Mouse (Mus musculus) spleen, adult 12 weeks (tissue): ENCODE measurements around the gene Irx3.

Experiments
- DNase-seq: peaks from one replicate; pipeline ENCODE4 v3.0.0; 2022; ENCODE audit warnings: low spot score

Gene Irx3

GRCm38 (mm10) chr8:91801241-91801811 is 541 bp downstream of the Irx3 start:
- no peak for DNase-seq

DNA sequence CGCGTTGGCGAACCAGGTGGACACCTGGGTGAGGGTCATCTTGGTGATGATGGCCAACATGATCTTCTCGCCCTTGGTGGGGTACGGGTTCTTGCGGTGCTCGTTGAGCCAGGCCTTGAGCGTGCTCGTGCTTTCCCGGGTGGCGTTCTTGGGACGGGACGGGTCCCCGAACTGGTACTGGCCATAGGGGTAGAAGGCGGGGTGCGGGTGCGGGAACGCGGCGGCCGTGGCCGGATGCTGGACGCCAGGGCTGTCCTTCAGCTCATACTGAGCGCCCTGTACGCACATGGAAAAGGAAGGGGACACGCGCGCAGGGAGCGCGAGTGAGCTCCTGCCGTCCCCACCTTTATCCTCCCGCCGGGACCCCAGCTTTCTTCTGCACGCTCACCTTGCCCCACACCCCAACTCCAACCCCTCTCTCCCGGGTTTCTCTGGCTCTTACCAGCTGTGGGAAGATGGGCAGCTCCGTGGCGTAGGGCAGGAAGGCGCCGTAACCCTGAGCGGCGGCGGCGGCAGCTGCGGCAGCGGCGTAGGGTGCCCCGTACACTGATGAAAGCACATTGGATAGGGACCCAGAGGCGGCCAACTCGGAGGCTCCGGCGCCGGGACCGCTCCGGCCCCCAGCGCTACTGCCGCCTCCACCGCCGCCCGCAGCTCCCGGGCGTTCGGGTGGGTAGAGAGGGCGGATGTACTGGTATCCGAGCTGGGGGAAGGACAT is 1.2 kb downstream of the Irx3 start:
- DNase-seq: no peak

GRCm38 (mm10) chr8:91799681-91800522 is 2.0 kb downstream of the Irx3 start:
- DNase-seq: no peak

DNA sequence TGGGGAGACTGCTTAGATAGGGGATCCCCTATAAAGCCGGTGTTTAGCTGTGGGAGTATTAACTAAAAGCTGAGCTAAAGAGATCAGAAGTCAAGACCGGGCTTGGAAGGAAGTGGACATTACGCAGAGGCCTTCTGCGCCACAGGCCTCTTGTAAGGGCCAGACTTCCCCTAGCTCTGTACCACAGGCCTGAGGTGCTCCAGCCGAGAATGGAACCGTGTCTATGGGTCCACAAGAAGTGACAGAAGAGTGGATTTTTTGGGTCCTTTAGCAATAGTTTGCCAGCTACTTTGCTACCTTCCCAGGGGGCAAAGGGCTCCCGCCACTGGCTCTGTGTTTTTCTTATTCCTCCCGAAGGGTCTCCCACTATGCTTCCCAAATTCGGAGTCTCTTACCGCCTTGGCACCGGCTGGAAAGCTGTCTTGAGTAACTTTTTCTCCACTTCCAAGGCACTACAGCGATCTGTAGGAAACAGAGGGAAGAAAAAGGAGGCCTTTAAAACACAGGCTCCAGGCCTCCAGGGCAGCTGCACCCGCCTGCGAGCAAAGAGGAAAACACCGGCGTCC is 2.8 kb downstream of the Irx3 start:
- DNase-seq: no peak

DNA sequence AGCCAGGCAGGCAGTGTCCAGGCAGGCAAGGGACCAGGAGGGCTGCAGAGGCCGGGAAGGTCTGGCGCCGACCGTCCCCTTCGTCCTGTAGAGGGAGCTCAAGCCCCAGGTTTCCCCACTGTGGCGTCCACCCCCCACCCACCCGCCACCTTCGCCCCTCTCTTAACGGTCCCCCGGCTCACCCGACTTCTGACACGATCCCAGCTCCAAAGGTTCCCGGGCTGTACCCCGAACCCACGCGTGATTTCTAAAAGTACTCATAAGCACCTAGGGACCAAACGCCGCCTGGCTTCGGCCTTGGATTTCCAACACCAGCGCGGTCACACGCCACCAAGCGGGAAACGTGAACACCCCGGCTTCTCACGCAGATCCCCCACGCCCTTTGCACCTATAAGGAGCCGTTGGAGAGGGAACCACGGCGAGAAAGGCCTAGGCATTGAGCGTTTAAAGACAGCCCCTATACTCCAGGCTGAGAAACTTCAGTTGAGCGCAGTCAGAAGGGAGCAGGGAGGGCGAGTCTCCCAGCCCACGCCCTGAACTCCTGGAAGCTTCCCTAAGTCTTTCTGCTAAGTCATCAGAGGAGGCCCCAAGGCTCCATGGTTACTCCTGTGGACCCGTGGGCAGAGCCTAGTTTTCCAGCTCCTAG is 4.1 kb downstream of the Irx3 start:
- DNase-seq: no peak

DNA sequence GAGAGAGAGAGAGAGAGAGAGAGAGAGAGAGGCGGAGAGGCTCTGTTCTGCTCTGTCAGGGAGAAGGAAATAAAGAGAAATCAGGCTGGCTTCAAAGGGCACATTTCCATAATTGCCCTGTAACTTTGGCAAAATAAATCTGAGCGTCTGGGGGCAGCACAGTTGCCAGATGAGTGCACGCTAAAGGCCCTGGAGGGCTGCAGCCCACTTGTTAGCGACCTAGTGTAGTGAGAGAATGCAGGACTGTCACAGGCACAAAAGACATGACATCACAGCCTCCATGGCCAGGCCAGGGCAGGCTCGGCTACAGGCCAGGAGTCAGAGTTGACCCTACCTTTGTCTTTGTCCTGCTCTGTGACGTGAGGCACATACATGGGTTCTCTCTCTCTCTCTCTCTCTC is 8.0 kb downstream of the Irx3 start:
- no peak for DNase-seq

DNA sequence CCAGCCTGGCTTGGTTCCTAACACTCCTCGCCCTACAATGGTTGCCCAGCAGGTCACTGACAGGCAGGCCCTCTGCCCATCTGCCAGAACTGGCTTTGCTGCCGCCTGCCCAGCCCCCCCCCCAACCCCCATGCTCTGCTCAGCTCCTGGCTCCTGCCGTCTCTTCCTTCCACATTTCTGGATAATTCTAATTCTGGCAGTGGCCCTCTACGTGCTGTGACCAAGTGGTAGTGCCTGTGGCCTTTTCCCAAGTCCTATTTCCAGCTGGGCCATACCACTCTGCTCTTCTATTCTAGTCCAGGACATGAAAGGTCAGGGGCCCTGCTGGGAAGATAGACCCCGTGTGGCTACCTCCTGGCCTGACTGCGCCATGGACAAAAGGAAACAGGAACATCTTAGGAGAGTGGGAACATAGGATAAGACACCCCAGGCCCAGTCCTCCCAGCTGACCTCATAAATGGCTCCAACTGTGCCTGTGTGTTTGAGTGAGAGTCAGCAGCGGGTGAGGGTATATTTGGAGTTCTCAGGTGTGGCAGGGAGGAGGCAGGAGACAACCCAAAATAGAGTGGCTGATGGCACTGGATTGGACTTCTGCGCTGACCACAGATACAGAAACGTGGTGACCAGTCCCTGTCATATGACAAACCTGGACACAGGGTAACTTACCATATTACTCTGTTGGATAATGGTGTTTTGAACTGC is 14.5 kb downstream of the Irx3 start:
- no peak for DNase-seq

DNA sequence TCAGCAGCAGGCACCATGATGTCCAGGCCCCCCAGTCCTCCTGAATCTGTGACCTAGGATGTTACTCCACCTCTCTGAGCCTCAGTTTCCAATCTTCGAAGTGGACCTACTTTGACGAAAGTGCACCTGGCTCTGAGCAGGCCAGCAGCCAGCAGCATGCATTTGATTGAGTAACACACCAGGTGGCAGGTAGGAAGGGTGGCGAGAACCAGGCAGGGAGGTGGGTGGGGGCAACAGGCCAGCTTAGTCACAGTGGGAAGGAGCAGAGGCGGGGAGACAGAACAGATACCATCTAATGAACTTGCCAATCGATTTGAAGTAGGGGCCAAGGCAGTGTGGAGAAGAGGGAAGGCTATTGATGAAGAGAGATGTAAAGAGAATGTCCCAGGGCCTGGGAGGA is 18.9 kb downstream of the Irx3 start:
- DNase-seq: no peak

GRCm38 (mm10) chr8:91782201-91782600 is 19.7 kb downstream of the Irx3 start:
- no peak for DNase-seq

- DNase-seq: no peak
Measured at GRCm38 (mm10) chr8:91780648-91781047, 21.2 kb downstream of the Irx3 start.

DNA sequence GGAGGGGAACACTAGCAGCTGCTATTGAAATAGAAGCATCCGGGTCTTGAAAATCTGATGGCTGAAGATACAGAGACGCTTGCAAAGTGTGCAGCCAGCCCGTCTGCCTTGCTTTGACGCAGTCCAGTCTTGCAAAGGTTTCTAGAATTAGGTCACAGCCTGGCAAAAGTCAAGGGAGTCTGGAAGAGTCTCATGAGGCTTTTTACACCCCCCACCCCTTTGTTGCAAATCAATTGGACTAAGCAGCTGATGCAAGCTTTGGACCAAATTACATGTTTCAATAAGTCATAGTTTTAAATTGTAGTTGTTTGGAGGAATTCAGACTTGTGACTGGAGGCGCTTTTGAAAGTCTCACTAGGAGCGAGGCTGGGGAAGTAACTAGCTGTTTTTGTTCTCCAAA is 33.0 kb downstream of the Irx3 start:
- no peak for DNase-seq

- no peak for DNase-seq
Measured at GRCm38 (mm10) chr8:91765411-91766034, 36.3 kb downstream of the Irx3 start.

DNA sequence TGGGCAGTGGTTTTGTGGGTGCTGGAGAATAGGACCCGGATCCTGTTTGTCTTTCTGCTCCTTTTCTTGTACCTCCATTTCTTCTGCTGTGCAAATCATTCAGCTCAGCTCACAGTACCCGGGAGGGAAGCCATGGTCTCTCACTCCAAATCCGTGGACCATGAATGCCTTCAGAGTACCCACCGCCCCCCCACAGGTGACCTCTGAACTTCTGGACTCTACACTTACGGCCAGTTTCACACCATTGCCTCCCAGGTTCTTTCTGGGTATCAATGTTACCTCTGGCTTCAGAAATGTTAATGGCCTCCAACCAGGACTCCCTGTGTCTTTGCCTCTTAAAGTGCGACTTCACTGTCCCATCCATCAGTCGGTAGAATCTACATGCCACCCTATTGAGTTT is 46.3 kb downstream of the Irx3 start:
- DNase-seq: no peak

DNA sequence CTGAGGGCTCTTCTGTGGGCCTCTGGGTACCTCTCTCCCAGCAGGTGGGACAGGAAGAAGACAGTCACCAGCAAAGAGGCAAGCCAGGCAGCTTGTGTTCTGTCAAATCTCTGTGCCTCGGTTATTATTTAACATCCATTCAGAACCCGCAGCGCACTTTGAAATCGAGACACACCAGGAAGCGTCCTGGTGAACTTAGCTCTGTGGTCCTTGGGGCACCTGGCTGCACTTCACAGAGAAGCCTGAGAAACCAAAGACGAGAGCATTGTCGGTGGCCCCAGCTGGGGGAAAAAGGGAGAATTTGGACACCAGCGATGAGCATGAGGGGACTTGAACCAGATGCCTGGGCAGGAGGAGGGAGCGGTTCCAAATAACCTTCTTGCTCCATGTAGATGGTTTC is 46.8 kb downstream of the Irx3 start:
- no peak for DNase-seq

DNA sequence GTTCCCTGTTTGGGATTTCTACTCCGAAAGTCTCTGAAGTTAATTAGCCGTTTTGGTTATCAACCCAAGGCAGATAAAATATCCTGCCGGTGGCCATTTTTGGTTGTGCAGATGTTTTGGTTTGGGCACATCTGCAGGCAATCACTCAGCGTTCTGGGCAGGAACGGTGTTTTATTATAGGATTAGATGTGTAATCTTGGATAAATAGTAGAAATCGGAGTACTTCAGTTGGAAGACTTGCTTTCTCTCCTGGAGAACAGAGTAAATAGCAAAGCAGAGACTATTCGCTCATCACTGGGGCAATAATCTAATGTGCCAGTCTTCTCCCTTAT is 51.1 kb downstream of the Irx3 start:
- DNase-seq: no peak

DNA sequence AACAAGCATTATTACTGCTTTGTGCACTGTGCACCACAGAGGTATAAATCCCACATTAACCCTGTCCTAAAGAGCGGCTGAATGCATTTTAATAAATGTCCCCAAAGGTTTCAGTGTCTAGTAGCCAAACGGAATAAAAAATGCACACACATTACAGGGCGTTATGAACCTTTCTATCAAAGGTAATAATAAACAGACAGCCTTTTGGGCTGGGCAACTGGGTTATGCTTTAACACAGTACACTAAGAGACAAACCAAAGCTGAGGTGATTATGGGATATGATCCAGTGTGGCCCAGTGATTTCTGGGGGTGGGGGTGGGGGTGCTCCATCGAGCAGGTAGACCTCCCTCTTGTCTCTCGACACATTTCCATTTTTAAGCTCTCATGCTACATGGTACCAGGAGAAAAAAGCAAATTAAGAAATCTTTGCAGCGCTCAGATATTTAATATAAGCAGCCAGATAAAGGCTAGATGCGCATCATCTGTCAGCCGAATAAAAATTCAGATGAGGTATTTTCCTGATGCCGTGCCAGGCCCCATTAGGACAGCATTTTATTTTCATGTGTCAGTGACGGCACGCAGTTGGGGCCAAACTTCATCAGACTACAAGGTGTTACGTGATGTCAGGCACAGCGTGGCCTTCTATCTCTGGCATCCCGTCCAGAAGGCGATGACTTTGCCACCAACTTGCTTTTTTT is 51.6 kb downstream of the Irx3 start:
- DNase-seq: no peak

- no peak for DNase-seq
Measured at GRCm38 (mm10) chr8:91749412-91749811, 52.5 kb downstream of the Irx3 start.
